Mouse (Mus musculus) heart, embryonic 16.5 days (tissue): ENCODE measurements at regions not wholly inside any gene's neighbourhood (a gene's known extent, or its start where the extent isn't known, plus 50 kb on each side); places are given as distances from the start of the nearest gene placed in this dataset.

Source experiments
- ATAC-seq: fragments of 200-750 bp; cut with Nextera tagmentation; replicated peaks from 2 replicates; pipeline ENCODE4 v1.8.0; 2017; ENCODE audit warnings: moderate number of reproducible peaks; ENCODE audit not compliant: insufficient read depth, low FRiP score; ENCODE audit errors: extremely low read depth
- H3K27ac ChIP-seq: fragments of 300-500 bp; sonication (generic); 2 replicates; pipeline ENCODE4 v1.5.1; 2014; ENCODE audit warnings: mild to moderate bottlenecking, low read length, control low read depth, moderate library complexity
- H3K27me3 ChIP-seq: fragments of 300-500 bp; sonication (generic); 2 replicates; pipeline ENCODE4 v1.6.1; 2014; ENCODE audit warnings: low read length, mixed read lengths; ENCODE audit not compliant: control insufficient read depth, insufficient read depth
- H3K36me3 ChIP-seq: fragments of 300-500 bp; sonication (generic); 2 replicates; pipeline ENCODE4 v1.6.1; 2014; ENCODE audit not compliant: control insufficient read depth, insufficient read depth
- H3K4me1 ChIP-seq: fragments of 300-500 bp; sonication (generic); 2 replicates; pipeline ENCODE4 v1.6.1; 2014; ENCODE audit warnings: low read length, mixed read lengths; ENCODE audit not compliant: control insufficient read depth, insufficient read depth
- H3K4me2 ChIP-seq: fragments of 300-500 bp; sonication (generic); 2 replicates; pipeline ENCODE4 v1.6.1; 2014; ENCODE audit warnings: low read depth, mild to moderate bottlenecking, control low read depth, low read length
- H3K4me3 ChIP-seq: fragments of 300-500 bp; sonication (generic); 2 replicates; pipeline ENCODE4 v1.5.1; 2014; ENCODE audit warnings: mild to moderate bottlenecking, control low read depth, low read length
- H3K9ac ChIP-seq: fragments of 300-500 bp; sonication (generic); 2 replicates; pipeline ENCODE4 v1.6.1; 2014; ENCODE audit warnings: low read length, control low read depth
- H3K9me3 ChIP-seq: fragments of 300-500 bp; sonication (generic); replicated peaks from 2 replicates; pipeline ENCODE4 v1.6.1; 2016; ENCODE audit warnings: low read length; ENCODE audit not compliant: control insufficient read depth
- WGBS: fragments of 180-500 bp; shearing (Covaris S2); extraction: QIAGEN DNeasy Blood & Tissue Kit; methylation state at CpG from one replicate; pipeline ENCODE4 v1.1.7; 2014; 5-methylcytosine and 5-hydroxymethylcytosine counted together

DNA sequence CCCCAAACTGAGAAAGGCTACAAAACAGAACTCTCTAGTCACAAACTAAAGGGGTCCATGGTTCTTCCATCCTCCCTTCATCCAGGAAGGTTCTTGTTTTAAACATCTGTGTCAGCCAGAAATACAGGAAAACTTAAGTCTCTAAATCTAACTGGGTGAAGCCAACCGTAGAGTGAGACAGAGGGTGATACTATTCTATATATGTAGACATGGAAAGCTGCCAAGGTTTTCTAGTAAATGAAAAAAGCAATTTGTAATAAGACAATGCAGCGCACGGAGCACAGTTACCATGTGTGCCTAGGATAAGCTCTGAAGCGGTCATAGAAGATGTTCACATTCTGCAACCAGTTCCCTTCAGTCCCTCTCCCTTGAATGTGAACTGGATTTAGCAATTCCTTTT is 55.4 kb downstream of the Ppp1r3c start:
- peak overlapping the region; percentile 75 for H3K27ac ChIP-seq
- H3K4me3 ChIP-seq = no peak overlapping the region
- no peaks in the 10 kb centered on the region for H3K36me3 ChIP-seq
- H3K27me3 ChIP-seq = no peaks in the 10 kb centered on the region
- peaks cover 51% of the 10 kb centered on the region for H3K4me1 ChIP-seq
- no peak overlapping the region for H3K4me2 ChIP-seq
- no peak for ATAC-seq
- 22% methylated on average over 4 of the region's 4 CpGs for WGBS
- no peaks in the 10 kb centered on the region for H3K9me3 ChIP-seq
- no peak overlapping the region for H3K9ac ChIP-seq

DNA sequence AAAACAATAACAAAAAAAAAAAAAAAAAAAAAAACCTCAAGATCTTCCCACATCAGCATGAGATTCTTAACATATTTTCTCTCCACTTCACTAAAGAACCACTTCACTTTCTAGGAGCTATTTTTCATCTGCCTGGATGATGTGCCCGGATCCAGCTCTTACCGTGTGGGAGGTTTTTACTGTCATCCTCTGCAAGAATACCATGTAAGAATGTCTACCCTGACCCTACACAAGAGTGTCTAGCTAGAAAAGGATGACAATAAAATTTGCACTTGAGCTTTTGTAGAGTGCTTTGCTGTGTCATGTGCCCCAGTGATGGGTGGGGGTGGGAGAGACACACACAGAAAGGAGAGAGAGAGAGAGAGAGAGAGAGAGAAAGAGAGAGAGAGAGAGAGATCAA is 56.1 kb downstream of the Ppp1r3c start:
- H3K9me3 ChIP-seq = no peaks in the 10 kb centered on the region
- H3K4me2 ChIP-seq = no peak overlapping the region
- ATAC-seq = no peak
- H3K27me3 ChIP-seq = no peaks in the 10 kb centered on the region
- H3K9ac ChIP-seq = no peak overlapping the region
- peaks cover 50% of the 10 kb centered on the region for H3K4me1 ChIP-seq
- H3K36me3 ChIP-seq = no peaks in the 10 kb centered on the region
- peak overlapping the region; percentile 75 for H3K27ac ChIP-seq
- H3K4me3 ChIP-seq = no peak overlapping the region
- WGBS = 27% methylated on average over 2 of the region's 2 CpGs

DNA sequence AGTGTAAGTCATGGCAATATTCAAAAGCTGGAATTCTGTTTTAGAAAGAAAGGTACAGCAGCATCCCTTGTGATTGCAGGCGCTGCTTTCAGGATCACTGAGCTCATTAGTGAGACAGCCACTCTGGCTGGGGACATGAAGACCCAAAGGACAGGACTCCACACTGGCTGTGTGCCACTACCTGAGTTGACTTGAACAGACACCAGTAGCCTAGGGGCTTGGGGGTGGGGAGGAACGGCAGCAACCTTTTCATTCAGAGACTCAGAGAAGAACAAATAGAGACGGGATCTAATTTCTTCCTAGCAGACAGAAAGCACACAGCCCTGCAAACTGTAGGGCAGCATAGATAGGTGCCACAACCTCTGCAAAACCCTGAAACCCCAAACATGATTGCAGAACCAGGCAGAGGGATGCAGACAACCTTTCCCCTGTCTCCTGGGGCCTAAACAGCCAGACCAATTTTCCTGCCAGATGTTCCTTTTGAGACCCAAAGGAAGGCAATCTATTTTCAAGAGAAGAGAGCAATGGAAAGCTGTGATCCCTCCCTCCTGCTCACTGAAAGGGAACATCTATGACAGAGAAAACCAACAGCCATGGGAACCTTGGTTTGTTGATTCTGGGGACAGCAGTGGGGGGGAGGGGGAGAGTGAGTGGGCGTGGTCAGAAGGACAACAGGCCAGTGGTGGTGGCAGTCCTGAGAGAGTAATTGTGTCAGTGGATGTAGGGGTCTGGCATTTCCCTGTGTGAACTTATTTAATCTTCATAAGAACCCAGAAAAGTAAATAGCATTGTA is 57.2 kb downstream of the Ppp1r3c start:
- peak overlapping the region; percentile 42 for H3K9ac ChIP-seq
- peak overlapping the region; percentile 89 for H3K27ac ChIP-seq
- no peak overlapping the region for H3K4me2 ChIP-seq
- H3K36me3 ChIP-seq = no peaks in the 10 kb centered on the region
- WGBS = 30% methylated on average over 4 of the region's 4 CpGs
- H3K4me3 ChIP-seq = no peak overlapping the region
- H3K9me3 ChIP-seq = no peaks in the 10 kb centered on the region
- H3K4me1 ChIP-seq = peaks cover 49% of the 10 kb centered on the region
- ATAC-seq = no peak
- H3K27me3 ChIP-seq = no peaks in the 10 kb centered on the region

DNA sequence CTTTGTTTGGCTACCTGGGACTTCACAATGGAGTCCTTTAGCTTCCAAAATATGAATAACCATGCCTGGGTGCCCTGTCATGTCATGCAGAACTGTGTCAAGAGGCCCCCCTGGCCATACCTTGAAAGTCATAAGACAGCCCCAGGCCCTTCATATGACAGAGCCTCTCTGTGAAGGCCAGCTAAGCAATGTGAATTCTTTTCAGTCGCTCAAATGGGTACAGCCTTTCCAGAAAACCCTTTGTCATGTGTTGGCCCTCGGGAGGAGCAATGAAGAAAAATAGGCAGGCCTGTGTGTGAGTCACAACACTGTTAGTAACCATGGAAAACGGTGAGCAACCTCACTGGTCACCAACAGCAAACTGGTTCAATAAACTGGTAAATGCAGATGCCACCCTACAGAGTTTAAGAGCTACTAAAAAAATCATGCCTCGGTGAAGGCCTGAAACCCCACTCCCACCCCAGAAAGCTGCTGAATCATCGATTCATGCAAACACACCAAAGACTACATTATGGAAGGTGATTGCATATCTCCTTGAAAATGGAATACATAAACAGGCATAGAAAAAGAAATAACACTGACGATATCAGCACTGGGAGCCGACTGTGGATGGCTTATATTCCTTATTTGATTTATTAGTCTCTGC is 57.9 kb downstream of the Ppp1r3c start:
- WGBS = 74% methylated on average over 7 of the region's 7 CpGs
- peak overlapping the region; percentile 89 for H3K27ac ChIP-seq
- no peak for ATAC-seq
- H3K4me3 ChIP-seq = no peak overlapping the region
- H3K27me3 ChIP-seq = no peaks in the 10 kb centered on the region
- H3K4me2 ChIP-seq = no peak overlapping the region
- no peaks in the 10 kb centered on the region for H3K9me3 ChIP-seq
- no peaks in the 10 kb centered on the region for H3K36me3 ChIP-seq
- no peak overlapping the region for H3K9ac ChIP-seq
- peaks cover 49% of the 10 kb centered on the region for H3K4me1 ChIP-seq

DNA sequence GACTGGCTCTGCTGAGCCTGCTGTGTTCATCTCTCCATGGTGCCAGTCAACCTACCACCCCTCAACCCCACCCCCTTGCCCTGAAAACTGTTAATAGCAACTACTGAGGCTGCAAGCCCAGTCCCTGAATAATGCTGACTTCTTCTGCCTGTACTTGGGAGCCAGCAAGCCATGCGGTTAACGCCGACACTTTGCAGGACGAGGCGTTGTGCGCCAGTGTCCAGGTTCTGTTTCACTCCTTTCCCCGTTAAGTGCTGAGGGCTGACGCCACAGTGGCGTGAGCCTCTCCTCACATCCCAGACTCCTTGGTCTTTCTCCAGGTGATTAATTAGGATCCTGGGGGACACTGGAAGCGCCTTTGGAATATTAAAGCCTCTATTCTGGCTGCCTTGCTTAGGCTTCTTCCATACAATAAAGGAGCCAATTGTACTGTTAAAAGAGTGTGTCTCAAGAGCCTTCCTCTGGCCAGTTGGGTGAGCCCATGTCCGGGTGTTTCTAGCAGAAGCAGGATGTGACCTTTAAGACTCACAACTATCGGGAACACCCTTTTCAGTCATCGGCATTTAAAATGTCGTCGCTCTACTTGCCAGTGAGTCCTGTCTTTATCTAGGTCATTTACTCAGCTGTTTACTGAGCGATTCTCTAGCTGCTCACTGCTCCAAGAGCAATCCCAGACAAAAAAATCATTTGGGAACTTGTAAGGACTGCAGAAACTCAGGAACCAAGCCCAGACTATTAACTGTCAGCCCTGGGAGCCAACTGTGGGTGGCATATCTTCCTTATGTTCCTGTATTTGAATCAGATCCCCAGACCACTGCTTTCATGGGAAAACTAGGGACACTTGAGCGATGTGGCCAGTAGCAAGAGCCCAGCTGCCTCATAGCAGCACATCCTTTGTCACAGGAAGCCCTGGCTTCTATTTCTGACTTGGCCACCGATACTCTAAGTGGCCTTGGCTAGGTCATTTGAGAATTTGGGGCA is 59.1 kb downstream of the Ppp1r3c start:
- peak overlapping the region; percentile 74 for H3K27ac ChIP-seq
- H3K4me1 ChIP-seq = peaks cover 46% of the 10 kb centered on the region
- peak overlapping the region; percentile 10; the same call in 1 of the 2 replicates for H3K9ac ChIP-seq
- H3K4me2 ChIP-seq = peak overlapping the region; percentile 3; the same call in 1 of the 2 replicates
- no peaks in the 10 kb centered on the region for H3K27me3 ChIP-seq
- no peaks in the 10 kb centered on the region for H3K9me3 ChIP-seq
- no peak overlapping the region for H3K4me3 ChIP-seq
- 49% methylated on average over 18 of the region's 18 CpGs for WGBS
- no peaks in the 10 kb centered on the region for H3K36me3 ChIP-seq
- ATAC-seq = 0 out of 2 replicates have a peak, but pooled peaks have one; percentile 14

DNA sequence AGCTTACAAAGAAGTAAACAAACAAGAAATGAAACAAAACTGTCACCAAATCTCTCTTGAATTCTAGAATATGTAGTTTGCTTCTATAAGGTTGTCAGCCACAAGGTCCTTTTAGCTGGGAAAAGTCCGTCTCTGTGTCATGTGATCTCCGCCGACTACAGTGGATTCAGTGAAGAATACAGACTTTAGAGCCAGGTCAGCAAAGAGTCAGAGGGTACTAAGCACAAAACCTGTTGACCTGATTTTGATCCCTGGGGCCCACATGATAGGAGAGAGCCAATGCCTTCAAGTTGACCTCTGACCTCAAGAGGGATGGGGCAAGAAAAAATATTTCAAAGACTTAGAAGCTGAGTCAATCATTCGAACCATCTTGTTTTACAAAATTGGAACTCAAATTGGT is 61.5 kb downstream of the Ppp1r3c start:
- H3K27me3 ChIP-seq = no peaks in the 10 kb centered on the region
- H3K9me3 ChIP-seq = no peaks in the 10 kb centered on the region
- no peak overlapping the region for H3K4me3 ChIP-seq
- WGBS = 86% methylated on average over 4 of the region's 4 CpGs
- H3K4me2 ChIP-seq = no peak overlapping the region
- no peak overlapping the region for H3K9ac ChIP-seq
- H3K27ac ChIP-seq = no peak overlapping the region
- no peak for ATAC-seq
- H3K36me3 ChIP-seq = no peaks in the 10 kb centered on the region
- H3K4me1 ChIP-seq = peaks cover 48% of the 10 kb centered on the region

DNA sequence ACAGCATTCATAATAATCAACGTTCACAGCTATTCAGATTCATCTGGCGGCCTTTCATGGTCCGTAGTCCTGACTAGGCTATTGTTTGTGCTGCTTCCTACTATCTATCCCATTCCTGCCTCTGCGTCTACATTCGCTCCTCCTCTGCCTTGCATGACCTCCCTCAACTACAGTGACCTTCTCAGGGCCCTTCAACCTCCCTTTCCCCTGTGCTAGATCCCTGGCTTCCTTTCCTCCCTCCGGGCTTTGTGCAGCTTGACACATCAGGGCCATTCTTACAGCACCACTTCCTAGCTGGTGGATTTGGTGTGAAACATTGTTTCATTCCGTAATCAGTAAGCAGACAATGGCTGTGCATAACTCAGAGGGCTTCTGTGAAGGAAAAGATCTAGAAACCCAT is 65.6 kb downstream of the Ppp1r3c start:
- Histone ChIP-seq H3K27ac (peak overlapping the region; percentile 81), H3K4me2 (no peak overlapping the region), H3K4me1 (peaks cover 45% of the 10 kb centered on the region), H3K27me3 (no peaks in the 10 kb centered on the region), H3K9me3 (no peaks in the 10 kb centered on the region), H3K9ac (no peak overlapping the region), H3K4me3 (no peak overlapping the region), H3K36me3 (no peaks in the 10 kb centered on the region)
- WGBS = 58% methylated on average over 7 of the region's 7 CpGs
- no peak for ATAC-seq
